Mouse (Mus musculus): Measurements from ENCODE around the gene Vsx1.

DNA sequence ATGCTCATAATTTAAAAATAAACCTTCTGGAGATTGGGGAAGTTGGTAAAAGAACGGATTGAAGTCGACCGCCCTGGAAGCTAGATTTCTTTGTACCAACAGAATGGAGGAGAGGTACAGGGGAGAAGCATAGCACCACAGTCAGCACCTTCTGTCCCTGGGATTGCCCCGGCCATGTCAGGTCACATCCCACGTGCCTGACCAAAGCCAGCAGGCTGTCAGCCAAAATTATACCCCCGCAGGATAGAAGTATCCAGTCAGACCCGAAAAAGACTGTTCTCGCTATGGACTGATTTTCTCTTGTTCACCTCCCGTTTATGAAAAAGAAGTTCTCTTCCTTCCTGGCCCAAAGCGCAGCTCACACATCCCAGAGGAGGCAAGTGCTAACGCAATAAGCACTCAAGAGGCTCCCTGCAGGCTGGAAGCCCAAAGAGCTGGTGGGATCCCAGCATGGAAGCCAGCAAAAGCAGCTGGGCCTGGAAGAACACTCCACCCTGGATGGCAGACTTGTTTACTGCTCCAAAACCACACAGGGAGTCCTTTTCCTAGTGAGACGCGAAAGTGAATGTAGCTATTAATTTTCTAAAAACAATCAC lies 40.8 kb downstream of the Vsx1 start:
- TF ChIP-seq EP300 (IDR thresholded peaks at IDR 0.05), result no peak
- TF ChIP-seq CTCF (IDR thresholded peaks at IDR 0.05), result no peak

Measured in lung, postnatal 0 days (tissue).